Mouse (Mus musculus) ES-E14 (cell line): ENCODE measurements at regions not wholly inside any gene's neighbourhood (a gene's known extent, or its start where the extent isn't known, plus 50 kb on each side); places are given as distances from the start of the nearest gene placed in this dataset.

Experiments used
- DNase-seq: peaks from one replicate; pipeline ENCODE4 v3.0.0-alpha.2; 2013; ENCODE audit warnings: low read depth, low spot score
- H3K27ac ChIP-seq: 2 replicates; pipeline ENCODE4 v1.5.1; 2012; ENCODE audit warnings: low read depth, mild to moderate bottlenecking, low read length, moderate library complexity, mixed read lengths; ENCODE audit not compliant: poor library complexity, insufficient read depth, severe bottlenecking
- H3K36me3 ChIP-seq: 2 replicates; pipeline ENCODE4 v1.6.1; 2012; ENCODE audit warnings: mild to moderate bottlenecking, low read length, moderate library complexity, mixed read lengths; ENCODE audit not compliant: control insufficient read depth, poor library complexity, insufficient read depth, severe bottlenecking
- H3K4me1 ChIP-seq, 2 experiments: fragments of 150-350 bp in 1 of 2; sonication (generic) in 1 of 2; 2 replicates each; pipeline ENCODE4 v1.6.1; 2012; ENCODE audit warnings: low read length in 2 of 2, mild to moderate bottlenecking in 1 of 2, mixed read lengths in 1 of 2; ENCODE audit not compliant: control insufficient read depth in 2 of 2, insufficient read depth in 2 of 2, poor library complexity in 1 of 2
- H3K4me3 ChIP-seq, 2 experiments: fragments of 150-350 bp in 1 of 2; sonication (generic) in 1 of 2; 2 replicates each; pipeline ENCODE4 v1.5.1; 2012; ENCODE audit warnings: low read length in 2 of 2, low read depth in 1 of 2, mild to moderate bottlenecking in 1 of 2, mixed read lengths in 1 of 2; ENCODE audit not compliant: insufficient read depth in 1 of 2, poor library complexity in 1 of 2, severe bottlenecking in 1 of 2
- H3K9ac ChIP-seq: 2 replicates; pipeline ENCODE4 v1.6.1; 2012; ENCODE audit warnings: low read depth, mild to moderate bottlenecking, low read length, mixed read lengths; ENCODE audit not compliant: poor library complexity, insufficient read depth, severe bottlenecking
- H3K9me3 ChIP-seq: fragments of 150-350 bp; sonication (generic); 2 replicates; pipeline ENCODE4 v1.6.1; 2012; ENCODE audit warnings: low read depth, mild to moderate bottlenecking, low read length; ENCODE audit not compliant: control insufficient read depth, insufficient read depth
- CHD2 ChIP-seq: IDR thresholded peaks from 2 replicates; pipeline ENCODE4 v1.6.1; 2014; ENCODE audit warnings: mild to moderate bottlenecking, low read depth, low read length, inconsistent platforms
- HCFC1 ChIP-seq: IDR thresholded peaks from 2 replicates; pipeline ENCODE4 v1.6.1; 2012; ENCODE audit warnings: low read length, inconsistent platforms, borderline replicate concordance; ENCODE audit not compliant: insufficient read depth
- MAFK ChIP-seq: IDR thresholded peaks from 2 replicates; pipeline ENCODE4 v1.6.1; 2014; ENCODE audit warnings: mild to moderate bottlenecking, low read depth, low read length, inconsistent platforms; ENCODE audit not compliant: insufficient read depth
- ZC3H11A ChIP-seq: IDR thresholded peaks from 2 replicates; pipeline ENCODE4 v1.6.1; 2012; ENCODE audit warnings: low read depth, mild to moderate bottlenecking, inconsistent platforms, low read length, borderline replicate concordance
- ZNF384 ChIP-seq: IDR thresholded peaks from 2 replicates; pipeline ENCODE4 v1.6.1; 2012; ENCODE audit warnings: low read depth, low read length, inconsistent platforms
- in situ Hi-C, 2 experiments: fragments of 600-800 bp; cut with MboI; formaldehyde crosslinking; loops; one replicate each; pipeline ENCODE4 v1.15.1; 2025; ENCODE audit warnings: low sequenced_read_pairs in 2 of 2, inconsistent platforms in 1 of 2; ENCODE audit not compliant: unreplicated experiment in 2 of 2

- H3K36me3 ChIP-seq, result no peaks in the 10 kb centered on the region
- no peak overlapping the region for H3K4me3 ChIP-seq
- H3K9ac ChIP-seq, result no peak overlapping the region
- H3K4me1 ChIP-seq, result peaks cover 7 to 8% of the 10 kb centered on the region in 2 experiments
- H3K9me3 ChIP-seq, result no peaks in the 10 kb centered on the region
- in situ Hi-C loops, result no loop called here
- DNase-seq, result no peak
- TF ChIP-seq MAFK (no peak), ZNF384 (no peak), CHD2 (no peak), HCFC1 (no peak), ZC3H11A (no peak)
- H3K27ac ChIP-seq, result no peak overlapping the region
Measured at GRCm38 (mm10) chr17:80820888-80821287, 92.6 kb upstream of the Map4k3 start.

- in situ Hi-C loops, result no loop called here
- H3K9me3 ChIP-seq, result no peaks in the 10 kb centered on the region
- no peak overlapping the region for H3K27ac ChIP-seq
- no peak for DNase-seq
- TF ChIP-seq ZNF384 (no peak), CHD2 (no peak), ZC3H11A (no peak), MAFK (no peak), HCFC1 (no peak)
- H3K9ac ChIP-seq, result no peak overlapping the region
- peaks cover 5% of the 10 kb centered on the region in 2 experiments; a peak in 2 of 4 replicates for H3K4me1 ChIP-seq
- H3K36me3 ChIP-seq, result no peaks in the 10 kb centered on the region
- no peak overlapping the region for H3K4me3 ChIP-seq
Measured at GRCm38 (mm10) chr17:80818477-80819028, 90.3 kb upstream of the Map4k3 start.

GRCm38 (mm10) chr17:80815747-80816146, 87.5 kb upstream of the Map4k3 start:
- Histone ChIP-seq H3K36me3 (no peaks in the 10 kb centered on the region), H3K9ac (no peak overlapping the region), H3K27ac (no peak overlapping the region), H3K9me3 (no peaks in the 10 kb centered on the region), H3K4me3 (no peak overlapping the region), H3K4me1 (peaks cover 5% of the 10 kb centered on the region in 2 experiments; a peak in 2 of 4 replicates)
- no peak for DNase-seq
- TF ChIP-seq ZC3H11A, result peak; percentile 92
- no peak for TF ChIP-seq MAFK
- no peak for TF ChIP-seq CHD2
- no peak for TF ChIP-seq ZNF384
- TF ChIP-seq HCFC1, result no peak
- in situ Hi-C loops, result no loop called here

- Histone ChIP-seq H3K4me3 (no peak overlapping the region), H3K9me3 (no peaks in the 10 kb centered on the region), H3K9ac (no peak overlapping the region), H3K36me3 (no peaks in the 10 kb centered on the region), H3K27ac (no peak overlapping the region), H3K4me1 (peaks cover 2 to 3% of the 10 kb centered on the region in 2 experiments; a peak in 2 of 4 replicates)
- no peak for TF ChIP-seq MAFK
- TF ChIP-seq ZNF384, result no peak
- no peak for TF ChIP-seq HCFC1
- no peak for TF ChIP-seq CHD2
- TF ChIP-seq ZC3H11A, result no peak
- in situ Hi-C loops, result no loop called here
- DNase-seq, result no peak
Measured at GRCm38 (mm10) chr17:80813194-80813593, 84.9 kb upstream of the Map4k3 start.

GRCm38 (mm10) chr17:80809275-80809674, 81.0 kb upstream of the Map4k3 start:
- peak overlapping the region; percentile 56; the same call in 1 of the 2 replicates for H3K27ac ChIP-seq
- no peaks in the 10 kb centered on the region for H3K4me1 ChIP-seq
- H3K9ac ChIP-seq, result no peak overlapping the region
- no peaks in the 10 kb centered on the region for H3K36me3 ChIP-seq
- no peaks in the 10 kb centered on the region for H3K9me3 ChIP-seq
- no peak for DNase-seq
- no peak overlapping the region for H3K4me3 ChIP-seq
- TF ChIP-seq ZNF384 (no peak), CHD2 (no peak), MAFK (no peak), HCFC1 (no peak), ZC3H11A (no peak)
- in situ Hi-C loops, result no loop called here
